Mouse (Mus musculus): ENCODE results near the gene Gas6.

- no peak for TF ChIP-seq CTCF (conservative IDR thresholded peaks at IDR 0.05; ENCODE audit: low read length)
- no peak for TF ChIP-seq NANOG (IDR thresholded peaks at IDR 0.05; ENCODE audit: borderline replicate concordance, low read length)
- TF ChIP-seq POU5F1 (IDR thresholded peaks at IDR 0.05; ENCODE audit: borderline replicate concordance, low read length): no peak
Observed at GRCm38 (mm10) chr8:13520349-13520748, 26.1 kb upstream of the Gas6 start.
